In genomic region chr7:75308457-75309312, GRCm38 (mm10) we compare ENCODE assay signal across 8 mouse cellular contexts. TPM values are rescaled to one million over a fixed set of nuclear protein-coding genes. Genes with fewer than 3 reads are reported as not detected.
DNase-seq lines count a peak whose midpoint lies in the region; ATAC-seq and TF ChIP-seq lines count a peak whose summit lies in the region.

Gene Sv2b (minus strand): TSS chr7:75309262.

- intact Hi-C loops in gastrocnemius, adult 2 months (cut with DNase I), result no loop called here

- peak within 1 kb of the TSS; percentile 64 for H3K4me3 ChIP-seq in gastrocnemius, adult 2 months
- peak within 1 kb of the TSS; percentile 55 for H3K4me3 ChIP-seq in midbrain, embryonic 13.5 days (replicated peaks)

- H3K4me1 ChIP-seq in midbrain, embryonic 13.5 days (replicated peaks), result peaks cover 16% of the 10 kb centered on the region

- no peaks in the 10 kb centered on the region for H3K36me3 ChIP-seq in midbrain, embryonic 13.5 days

- H3K4me2 ChIP-seq in midbrain, embryonic 13.5 days (replicated peaks), result peak within 1 kb of the TSS; percentile 96

- ATAC-seq in midbrain, embryonic 13.5 days, result peak; percentile 60
- ATAC-seq in activated CD4-positive, CD25-positive, alpha-beta regulatory T cell, adult 4 months, result no peak

- peaks cover 57% of the 10 kb centered on the region for H3K27me3 ChIP-seq in midbrain, embryonic 13.5 days

- peak; percentile 18 for DNase-seq in gastrocnemius, adult 2 months
- DNase-seq in gastrocnemius, adult 18-20 months (ENCODE audit: low spot score), result no peak
- peak; percentile 17 for DNase-seq in thymus, postnatal 4 days
- no peak for DNase-seq in thymus, postnatal 10 days (ENCODE audit: low spot score in 2 of 2)
- DNase-seq in forelimb bud, embryonic 11.5 days (ENCODE audit: low read depth, low spot score), result peak; percentile 28
- peak in 1 of 2 experiments; percentile 17 for DNase-seq in layer of hippocampus, postnatal 36 days

- H3K27ac ChIP-seq in gastrocnemius, adult 2 months, result no peak within 1 kb of the TSS
- no peak within 1 kb of the TSS for H3K27ac ChIP-seq in midbrain, embryonic 13.5 days

- H3K9ac ChIP-seq in midbrain, embryonic 13.5 days (replicated peaks), result peak within 1 kb of the TSS; percentile 71

- TF ChIP-seq CTCF in gastrocnemius, adult 2 months (IDR thresholded peaks at IDR 0.05), result no peak

- under 1% methylated on average over 46 of the region's 46 CpGs for WGBS in midbrain, embryonic 13.5 days

- no peaks in the 10 kb centered on the region for H3K9me3 ChIP-seq in midbrain, embryonic 13.5 days

RNA-seq across cellular contexts. Expression of gene Sv2b, which starts in this region (rescaled TPM):
- under 1 TPM; 0.43 to 0.45 TPM for total RNA-seq in gastrocnemius, adult 2 months (2021)
- under 1 TPM; 0.38 to 0.91 TPM for total RNA-seq in gastrocnemius, adult 18-20 months (2021)
- total RNA-seq in layer of hippocampus, postnatal 36 days (2021), result 100 to 1,000 TPM; 278 to 333 TPM
- 3.5 and 4.2 TPM in 2 replicates for polyA plus RNA-seq in midbrain, embryonic 13.5 days (2015; fragmentation: Nextera tagmentation; extraction: Ambion mirVana)
- polyA plus RNA-seq in activated CD4-positive, CD25-positive, alpha-beta regulatory T cell, adult 4 months (2017; shearing (Covaris generic)), result not detected

Comparison
In these comparisons a context has a peak if more than half of its experiments do, and no peak if none do; other contexts are left out.
1. RNA of gene Sv2b (total RNA-seq): 278 to 333 TPM in layer of hippocampus, postnatal 36 days; 0.38 to 0.91 TPM in gastrocnemius, adult 18-20 months and 0.43 to 0.45 TPM in gastrocnemius, adult 2 months; every median in the first group is over 100 times any median in the second.
2. DNase-seq: peak in thymus, postnatal 4 days (single experiment) and forelimb bud, embryonic 11.5 days (single experiment); none in gastrocnemius, adult 18-20 months (single experiment) and thymus, postnatal 10 days (0 of 2).
3. Peak in DNase-seq and H3K4me3 ChIP-seq in gastrocnemius, adult 2 months; RNA of the gene not detected or under 1 TPM.